Mouse (Mus musculus) neural tube, embryonic 12.5 days (tissue): ENCODE results near the gene Pabpn1l. TPM values are rescaled to one million over a fixed set of nuclear protein-coding genes. Genes with fewer than 3 reads are reported as not detected.

Source experiments
- ATAC-seq: fragments of 200-750 bp; cut with Nextera tagmentation; 2 replicates; pipeline ENCODE4 v1.8.0; 2017; ENCODE audit warnings: low read depth, mild to moderate bottlenecking, moderate TSS enrichment, moderate library complexity; ENCODE audit not compliant: low FRiP score
- H3K27ac ChIP-seq: fragments of 300-500 bp; sonication (generic); 2 replicates; pipeline ENCODE4 v1.5.1; 2016
- H3K27me3 ChIP-seq: fragments of 300-500 bp; sonication (generic); replicated peaks from 2 replicates; pipeline ENCODE4 v1.6.1; 2016; ENCODE audit warnings: mild to moderate bottlenecking
- H3K36me3 ChIP-seq: fragments of 300-500 bp; sonication (generic); 2 replicates; pipeline ENCODE4 v1.6.1; 2016; ENCODE audit warnings: mild to moderate bottlenecking
- H3K4me1 ChIP-seq: fragments of 300-500 bp; sonication (generic); 2 replicates; pipeline ENCODE4 v1.6.1; 2016
- H3K4me2 ChIP-seq: fragments of 300-500 bp; sonication (generic); replicated peaks from 2 replicates; pipeline ENCODE4 v1.6.1; 2016; ENCODE audit warnings: mild to moderate bottlenecking
- H3K4me3 ChIP-seq: fragments of 300-500 bp; sonication (generic); 2 replicates; pipeline ENCODE4 v1.5.1; 2016
- H3K9ac ChIP-seq: fragments of 300-500 bp; sonication (generic); 2 replicates; pipeline ENCODE4 v1.6.1; 2016; ENCODE audit warnings: mild to moderate bottlenecking
- H3K9me3 ChIP-seq: fragments of 300-500 bp; sonication (generic); 2 replicates; pipeline ENCODE4 v1.6.1; 2016; ENCODE audit warnings: mild to moderate bottlenecking
- WGBS: fragments of 180-500 bp; shearing (Covaris S2); methylation state at CpG from one replicate; pipeline ENCODE4 v1.1.7; 2016; 5-methylcytosine and 5-hydroxymethylcytosine counted together
- polyA plus RNA-seq: library from polyadenylated mRNA; unstranded; fragments of >200 nt; fragmentation: Nextera tagmentation; extraction: Ambion mirVana; gene quantifications from 2 replicates; pipeline ENCODE4 v1.2.1, GENCODE M21; 2016

Gene Pabpn1l
- polyA plus RNA-seq, 1 experiment from 2014 or later = not detected

GRCm38 (mm10) chr8:122610612-122611277, 11.8 kb downstream of the Pabpn1l start:
- peak; percentile 8 for ATAC-seq
- 3% methylated on average over 20 of the region's 20 CpGs for WGBS

GRCm38 (mm10) chr8:122610209-122610608, 12.3 kb downstream of the Pabpn1l start:
- H3K4me1 ChIP-seq = peaks cover 23% of the 10 kb centered on the region
- no peak overlapping the region for H3K9ac ChIP-seq
- 69% methylated on average over 4 of the region's 4 CpGs for WGBS
- no peaks in the 10 kb centered on the region; the same call in 1 of the 2 replicates for H3K36me3 ChIP-seq
- no peak for ATAC-seq
- H3K27me3 ChIP-seq = no peaks in the 10 kb centered on the region
- no peak overlapping the region for H3K4me3 ChIP-seq
- peak overlapping the region; percentile 91 for H3K4me2 ChIP-seq
- H3K9me3 ChIP-seq = no peaks in the 10 kb centered on the region
- no peak overlapping the region for H3K27ac ChIP-seq

More at GRCm38 (mm10) chr8:122610612-122611277, 11.8 kb downstream of the Pabpn1l start:
- Histone ChIP-seq H3K36me3 (no peaks in the 10 kb centered on the region; the same call in 1 of the 2 replicates), H3K27me3 (no peaks in the 10 kb centered on the region), H3K27ac (peak overlapping the region; percentile 64), H3K4me2 (peak overlapping the region; percentile 91), H3K9ac (peak overlapping the region; percentile 61), H3K4me3 (peak overlapping the region; percentile 72), H3K9me3 (no peaks in the 10 kb centered on the region), H3K4me1 (peaks cover 23% of the 10 kb centered on the region)

DNA sequence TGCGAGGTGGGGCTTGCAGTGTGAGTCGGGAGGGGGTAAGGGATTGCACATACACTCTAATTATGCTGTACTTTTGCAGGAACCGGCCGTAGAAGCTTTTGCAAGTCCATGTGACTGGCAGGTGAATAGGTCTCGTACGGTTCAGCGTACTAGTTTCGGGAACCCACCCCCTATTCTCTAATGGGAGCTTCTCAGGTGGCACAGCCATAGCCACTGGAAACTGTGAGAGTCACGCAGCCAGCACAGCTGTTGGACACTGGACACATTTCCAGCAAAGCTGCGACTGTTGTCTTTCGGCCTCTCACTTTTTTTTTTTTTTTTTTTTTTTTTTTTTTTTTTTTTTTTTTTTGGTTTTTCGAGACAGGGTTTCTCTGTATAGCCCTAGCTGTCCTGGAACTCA, 15.7 kb downstream of the Pabpn1l start:
- Histone ChIP-seq H3K4me3 (no peak overlapping the region), H3K9me3 (no peaks in the 10 kb centered on the region), H3K4me1 (peaks cover 11% of the 10 kb centered on the region), H3K27me3 (no peaks in the 10 kb centered on the region), H3K4me2 (no peak overlapping the region), H3K36me3 (no peaks in the 10 kb centered on the region), H3K27ac (no peak overlapping the region), H3K9ac (no peak overlapping the region)
- ATAC-seq = no peak
- 87% methylated on average over 11 of the region's 12 CpGs for WGBS

DNA sequence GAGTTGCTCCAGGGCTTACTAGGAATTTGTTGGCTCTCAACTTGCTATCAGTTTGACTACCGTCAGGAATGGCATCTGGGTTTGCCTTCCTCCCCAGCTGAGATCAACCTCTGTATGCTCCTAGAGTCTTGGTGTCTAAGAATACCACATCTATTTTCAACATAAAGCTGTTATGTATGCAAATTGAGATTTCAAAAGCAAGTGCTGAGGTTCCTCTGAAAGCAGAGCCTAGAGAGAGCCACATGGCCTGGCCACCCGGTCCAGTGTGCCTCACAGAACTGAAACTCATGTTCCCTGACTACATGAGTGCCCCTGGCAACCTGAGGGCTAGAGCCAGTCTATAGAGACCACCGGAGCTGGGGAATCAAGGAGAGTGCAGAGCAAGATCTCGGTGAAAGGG, 17.2 kb downstream of the Pabpn1l start:
- Histone ChIP-seq H3K9me3 (no peaks in the 10 kb centered on the region), H3K9ac (no peak overlapping the region), H3K27me3 (no peaks in the 10 kb centered on the region), H3K4me2 (no peak overlapping the region), H3K36me3 (no peaks in the 10 kb centered on the region), H3K4me1 (peaks cover under 1% of the 10 kb centered on the region; the same call in 1 of the 2 replicates), H3K27ac (no peak overlapping the region), H3K4me3 (no peak overlapping the region)
- no peak for ATAC-seq
- WGBS = 80% methylated on average over 4 of the region's 4 CpGs

DNA sequence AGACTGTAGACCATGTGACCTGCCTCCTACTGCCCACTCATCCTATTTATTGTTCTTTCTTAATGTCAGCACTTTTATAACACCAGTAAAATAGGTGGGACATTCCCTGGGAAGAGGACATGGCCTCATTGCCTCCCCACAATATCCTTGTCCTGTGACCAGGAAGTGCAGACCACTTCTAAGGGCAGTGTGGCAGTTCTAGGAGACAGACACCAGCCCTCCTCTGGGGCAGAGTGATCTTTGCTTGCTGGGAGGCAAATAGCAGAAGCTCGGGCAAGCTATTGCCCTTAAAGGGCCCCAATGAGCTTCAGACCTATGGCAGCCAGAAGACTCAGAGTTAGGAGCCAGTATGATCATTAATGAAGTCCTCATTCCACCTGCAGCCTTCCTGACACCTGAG, 17.9 kb downstream of the Pabpn1l start:
- no peak overlapping the region for H3K9ac ChIP-seq
- H3K4me3 ChIP-seq = no peak overlapping the region
- no peaks in the 10 kb centered on the region for H3K4me1 ChIP-seq
- WGBS = 34% methylated on average over 1 of the region's 1 CpGs
- H3K36me3 ChIP-seq = no peaks in the 10 kb centered on the region
- H3K4me2 ChIP-seq = no peak overlapping the region
- no peaks in the 10 kb centered on the region for H3K27me3 ChIP-seq
- H3K9me3 ChIP-seq = no peaks in the 10 kb centered on the region
- ATAC-seq = no peak
- H3K27ac ChIP-seq = no peak overlapping the region

GRCm38 (mm10) chr8:122600666-122601065, 21.9 kb downstream of the Pabpn1l start:
- Histone ChIP-seq H3K9me3 (no peaks in the 10 kb centered on the region), H3K4me1 (no peaks in the 10 kb centered on the region), H3K27me3 (no peaks in the 10 kb centered on the region), H3K9ac (no peak overlapping the region), H3K27ac (no peak overlapping the region), H3K4me3 (no peak overlapping the region), H3K4me2 (no peak overlapping the region), H3K36me3 (peaks cover 6% of the 10 kb centered on the region; the same call in 1 of the 2 replicates)
- ATAC-seq = no peak
- 89% methylated on average over 9 of the region's 9 CpGs for WGBS

DNA sequence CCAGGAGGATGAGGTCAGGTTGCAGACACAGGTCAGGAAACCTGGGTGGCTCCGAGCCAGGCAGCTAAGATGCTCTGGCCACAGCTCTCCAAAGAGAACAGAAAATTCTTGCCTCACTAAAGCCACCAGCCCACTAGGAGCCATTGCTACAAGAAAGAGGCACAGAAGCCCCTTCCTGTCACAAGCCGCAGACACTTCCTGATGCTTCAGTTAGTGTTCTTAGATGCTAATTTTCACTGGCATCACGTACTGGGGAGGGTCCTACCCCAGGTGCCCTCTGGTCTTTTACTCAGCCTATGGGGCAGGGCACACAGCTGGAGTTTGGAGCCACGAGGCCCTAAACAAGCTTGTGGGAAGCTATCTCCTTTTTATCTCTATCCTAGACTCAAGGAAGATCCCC, 26.5 kb downstream of the Pabpn1l start:
- H3K27ac ChIP-seq = no peak overlapping the region

DNA sequence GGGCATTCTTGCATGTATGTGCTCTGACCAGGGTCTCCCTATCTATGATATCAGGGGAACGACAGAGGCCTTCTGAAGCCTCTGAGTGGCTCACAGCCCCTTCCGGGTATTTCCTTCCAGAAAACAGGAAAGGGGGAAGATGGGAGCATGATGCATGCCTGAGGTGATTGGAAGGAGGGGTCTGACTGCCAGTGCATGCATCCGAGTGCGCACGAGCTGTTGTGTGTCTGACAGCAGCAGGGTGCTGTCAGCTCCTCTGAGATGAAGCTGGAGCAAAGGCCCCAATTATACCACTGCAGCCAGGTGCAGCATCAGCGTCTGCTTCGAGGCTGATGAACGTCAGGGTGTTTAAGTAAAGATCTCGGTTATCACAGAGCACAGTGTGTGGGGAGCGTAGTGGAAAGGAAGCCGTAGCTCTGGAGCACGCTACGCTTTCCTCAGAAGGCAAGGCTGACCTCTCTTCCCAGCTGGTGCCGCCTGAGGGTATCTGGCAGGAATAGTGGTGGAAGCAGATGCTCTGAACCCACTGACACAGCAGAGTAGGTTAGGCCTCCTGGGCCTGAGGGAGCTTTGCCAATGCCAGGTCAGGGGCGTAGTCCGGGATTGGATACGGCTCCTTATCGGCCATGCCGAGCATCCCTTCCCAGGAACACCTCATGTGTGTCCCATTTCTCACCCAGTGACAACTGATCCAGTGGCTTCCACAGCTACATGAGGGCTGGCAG, 28.6 kb downstream of the Pabpn1l start:
- H3K4me1 ChIP-seq = peaks cover 7% of the 10 kb centered on the region; the same call in 1 of the 2 replicates
- H3K4me3 ChIP-seq = no peak overlapping the region
- H3K9me3 ChIP-seq = no peaks in the 10 kb centered on the region
- no peak overlapping the region for H3K4me2 ChIP-seq
- H3K9ac ChIP-seq = no peak overlapping the region
- WGBS = 84% methylated on average over 19 of the region's 19 CpGs
- ATAC-seq = no peak
- peaks cover 4% of the 10 kb centered on the region; the same call in 1 of the 2 replicates for H3K36me3 ChIP-seq
- no peaks in the 10 kb centered on the region for H3K27me3 ChIP-seq
- no peak overlapping the region for H3K27ac ChIP-seq

More for the DNA sequence above, 26.5 kb downstream of the Pabpn1l start:
- WGBS = 57% methylated on average over 4 of the region's 4 CpGs
- H3K27me3 ChIP-seq = no peaks in the 10 kb centered on the region
- no peaks in the 10 kb centered on the region for H3K9me3 ChIP-seq
- H3K4me2 ChIP-seq = no peak overlapping the region
- H3K4me1 ChIP-seq = peaks cover 7% of the 10 kb centered on the region; the same call in 1 of the 2 replicates
- H3K4me3 ChIP-seq = no peak overlapping the region
- ATAC-seq = no peak
- peaks cover 6% of the 10 kb centered on the region; the same call in 1 of the 2 replicates for H3K36me3 ChIP-seq
- no peak overlapping the region for H3K9ac ChIP-seq

DNA sequence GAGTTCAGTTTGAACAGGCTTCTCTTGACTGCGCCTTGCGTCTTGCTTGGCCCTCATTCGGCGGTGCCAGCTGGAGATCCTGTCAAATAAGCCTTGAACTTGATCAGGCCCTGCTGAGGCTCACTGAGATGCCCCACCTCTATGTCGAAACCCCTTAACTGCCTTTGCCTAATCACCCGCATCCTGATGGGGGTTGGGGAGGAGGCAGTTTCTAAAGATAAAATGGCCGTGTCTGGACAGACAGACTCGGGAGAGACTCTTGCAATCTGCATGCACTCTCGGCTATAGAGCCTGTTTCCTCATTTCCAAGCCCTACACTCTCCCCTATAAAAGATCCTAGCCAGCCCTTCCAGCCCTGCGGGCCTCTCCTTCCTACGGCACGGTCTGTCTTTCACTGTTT, 29.3 kb downstream of the Pabpn1l start:
- Histone ChIP-seq H3K4me2 (no peak overlapping the region), H3K27ac (no peak overlapping the region), H3K4me3 (no peak overlapping the region), H3K4me1 (peaks cover 7% of the 10 kb centered on the region; the same call in 1 of the 2 replicates), H3K9me3 (no peaks in the 10 kb centered on the region), H3K36me3 (no peaks in the 10 kb centered on the region), H3K27me3 (no peaks in the 10 kb centered on the region), H3K9ac (no peak overlapping the region)
- no peak for ATAC-seq
- 70% methylated on average over 12 of the region's 12 CpGs for WGBS

DNA sequence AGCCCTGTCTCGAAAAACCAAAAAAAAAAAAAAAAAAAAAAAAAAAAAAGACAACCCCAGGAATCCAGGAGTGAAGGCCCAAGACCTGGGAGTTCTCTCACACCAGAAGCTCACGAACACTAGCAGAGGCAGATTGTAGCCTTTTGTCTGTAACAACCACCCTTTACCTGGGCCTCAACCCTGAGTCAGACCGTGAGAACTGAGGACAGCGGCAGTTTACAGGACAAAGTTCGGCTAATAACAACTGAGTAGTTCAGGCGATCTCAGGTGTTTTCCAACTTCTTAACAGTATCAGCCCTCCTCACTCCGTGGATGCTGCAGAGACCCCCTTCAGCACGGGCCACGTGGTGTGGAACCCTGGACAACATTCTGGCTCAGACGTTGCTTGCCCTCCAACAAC, 35.8 kb downstream of the Pabpn1l start:
- no peaks in the 10 kb centered on the region for H3K27me3 ChIP-seq
- ATAC-seq = no peak
- WGBS = 83% methylated on average over 10 of the region's 10 CpGs
- H3K4me2 ChIP-seq = no peak overlapping the region
- no peaks in the 10 kb centered on the region for H3K9me3 ChIP-seq
- no peaks in the 10 kb centered on the region for H3K36me3 ChIP-seq
- H3K9ac ChIP-seq = no peak overlapping the region
- no peak overlapping the region for H3K27ac ChIP-seq
- no peak overlapping the region for H3K4me3 ChIP-seq
- peaks cover 7% of the 10 kb centered on the region; the same call in 1 of the 2 replicates for H3K4me1 ChIP-seq

- no peaks in the 10 kb centered on the region for H3K27me3 ChIP-seq
- ATAC-seq = no peak
- no peaks in the 10 kb centered on the region for H3K36me3 ChIP-seq
- H3K4me3 ChIP-seq = no peak overlapping the region
- H3K27ac ChIP-seq = no peak overlapping the region
- H3K9ac ChIP-seq = no peak overlapping the region
- H3K4me1 ChIP-seq = peaks cover 7% of the 10 kb centered on the region; the same call in 1 of the 2 replicates
- no peaks in the 10 kb centered on the region for H3K9me3 ChIP-seq
- WGBS = 55% methylated on average over 7 of the region's 7 CpGs
- no peak overlapping the region for H3K4me2 ChIP-seq
Measured at GRCm38 (mm10) chr8:122586171-122586570, 36.4 kb downstream of the Pabpn1l start.

GRCm38 (mm10) chr8:122585411-122585891, 37.1 kb downstream of the Pabpn1l start:
- Histone ChIP-seq H3K4me1 (peaks cover 7% of the 10 kb centered on the region; the same call in 1 of the 2 replicates), H3K9me3 (no peaks in the 10 kb centered on the region), H3K4me3 (no peak overlapping the region), H3K27me3 (no peaks in the 10 kb centered on the region), H3K4me2 (no peak overlapping the region), H3K27ac (no peak overlapping the region), H3K9ac (no peak overlapping the region), H3K36me3 (no peaks in the 10 kb centered on the region)
- 75% methylated on average over 14 of the region's 14 CpGs for WGBS
- no peak for ATAC-seq
